Mouse (Mus musculus) effector memory CD4-positive, alpha-beta T cell, adult 5 months (primary cell): Measurements from ENCODE around the gene Gdpd3. TPM values are rescaled to one million over a fixed set of nuclear protein-coding genes. Genes with fewer than 3 reads are reported as not detected.

ENCODE experiments used
- polyA plus RNA-seq: library from polyadenylated mRNA; unstranded; fragments of 100-300 nt; shearing (Covaris generic); gene quantifications from one replicate; pipeline ENCODE4 v1.2.1, GENCODE M21; 2017

The Gdpd3 gene
- not detected for polyA plus RNA-seq

DNA sequence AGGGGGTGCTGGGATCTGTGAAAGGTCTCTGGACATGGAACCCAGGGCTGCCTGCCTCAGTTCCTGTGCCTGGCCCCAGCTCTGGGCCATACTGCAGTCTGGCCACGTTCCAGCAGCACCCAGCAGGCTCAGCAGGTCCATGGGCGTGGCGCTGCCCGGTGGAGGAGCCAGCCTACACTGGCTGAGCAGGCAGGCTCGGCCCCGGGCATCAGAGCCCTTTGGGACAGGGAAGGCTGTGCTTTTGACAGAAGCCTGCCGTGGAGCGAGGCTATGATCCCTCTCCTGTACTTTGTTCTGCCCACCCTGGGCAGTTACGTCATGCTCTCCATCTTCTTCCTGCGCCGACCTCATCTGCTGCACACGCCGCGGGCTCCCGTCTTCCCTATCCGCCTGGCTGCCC lies at the start of gene Gdpd3:
TSS of gene Gdpd3 (plus strand) at position 134 of the 400 bp plus-strand sequence.

DNA sequence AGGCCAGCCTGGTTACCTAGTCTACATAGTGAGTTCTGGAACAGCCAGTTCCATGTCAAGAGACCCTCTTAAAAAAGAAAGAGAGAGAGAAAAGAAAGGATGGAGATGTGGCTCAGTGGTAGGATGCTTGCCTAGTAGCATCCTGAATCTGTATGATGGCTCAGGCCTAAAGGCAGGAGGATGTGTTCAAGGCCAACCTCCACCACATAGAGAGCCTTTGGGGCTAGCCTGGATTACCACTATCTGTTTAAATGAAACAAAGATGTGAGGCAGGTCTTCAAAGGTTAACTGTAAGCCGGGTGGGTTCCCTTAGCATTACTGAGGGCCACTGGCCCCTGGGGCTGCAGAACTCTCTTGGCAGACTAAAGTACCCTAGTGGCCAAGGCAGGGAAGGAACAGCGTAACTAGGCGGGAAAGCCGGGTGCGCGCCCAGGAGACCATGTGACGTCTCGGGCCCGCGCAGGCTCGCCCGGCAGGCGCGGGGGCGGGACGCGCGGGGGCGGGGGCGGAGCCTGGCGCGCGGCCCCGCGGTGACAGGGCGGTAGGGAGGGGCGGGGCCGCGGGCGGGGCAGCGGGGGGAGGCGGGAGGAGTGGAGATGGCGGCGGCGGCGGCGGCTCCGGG lies 7.0 kb upstream of the Gdpd3 start, which contains the start of gene Mapk3:
TSS of gene Mapk3 (plus strand) at position 552 of the 622 bp plus-strand sequence.

DNA sequence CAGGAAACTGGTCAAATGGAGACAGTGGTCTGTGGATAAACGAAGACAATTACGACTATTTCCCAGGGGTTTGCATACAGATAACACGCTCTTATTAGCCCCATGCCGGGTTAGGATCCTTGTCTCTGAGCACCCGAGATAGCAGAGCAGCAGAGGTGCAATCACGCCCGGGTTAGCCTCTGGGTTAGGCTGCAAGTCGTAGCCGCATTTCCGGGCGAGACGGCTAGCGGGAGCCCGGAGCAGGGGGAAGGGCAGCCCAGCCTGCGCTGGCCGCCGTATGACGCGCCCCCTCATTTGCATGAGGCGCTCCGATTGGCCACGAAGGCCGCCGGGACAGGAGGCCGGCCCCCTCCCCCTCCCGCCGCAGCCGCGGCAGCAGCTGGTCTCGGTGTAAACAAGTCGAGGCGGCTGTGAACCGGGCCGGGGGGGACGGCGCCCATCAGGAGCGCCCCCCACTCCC lies 10.5 kb downstream of the Gdpd3 start, which contains the start of gene Ypel3:
TSS of gene Ypel3 (plus strand) at position 358 of the 460 bp plus-strand sequence.

DNA sequence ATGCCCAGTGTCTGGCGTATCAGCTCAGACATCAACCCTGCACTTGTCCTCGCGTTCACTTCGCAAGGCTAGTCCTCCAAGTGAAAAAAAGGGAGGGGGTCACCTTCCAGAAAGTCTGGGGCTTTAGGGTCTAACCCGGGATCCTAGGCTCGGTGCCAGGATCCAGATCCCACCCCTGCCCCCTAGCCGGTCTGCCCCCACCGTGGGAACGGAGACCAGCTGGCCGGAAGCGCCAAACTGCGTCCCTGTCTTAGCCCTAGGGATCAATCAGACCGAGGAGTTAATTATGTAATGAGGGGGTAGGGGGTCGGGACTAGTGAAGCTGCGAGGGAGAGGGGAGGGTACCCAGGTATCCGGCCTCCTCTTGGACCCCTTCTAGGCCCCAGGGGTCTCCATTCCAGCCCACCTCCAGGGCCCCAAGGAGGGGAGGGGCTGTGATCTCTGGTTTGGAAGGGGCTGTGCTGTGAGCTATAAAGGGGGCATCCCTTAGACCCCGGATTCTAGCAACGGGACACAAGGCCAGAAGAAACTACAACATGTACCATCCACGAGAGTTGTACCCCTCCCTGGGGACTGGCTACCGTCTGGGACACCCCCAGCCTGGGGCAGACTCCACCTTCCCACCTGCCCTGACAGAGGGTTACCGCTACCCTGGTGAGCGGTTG lies 15.0 kb downstream of the Gdpd3 start, which contains the start of gene Tbx6:
TSS of gene Tbx6 (plus strand) at position 513 of the 665 bp plus-strand sequence.

DNA sequence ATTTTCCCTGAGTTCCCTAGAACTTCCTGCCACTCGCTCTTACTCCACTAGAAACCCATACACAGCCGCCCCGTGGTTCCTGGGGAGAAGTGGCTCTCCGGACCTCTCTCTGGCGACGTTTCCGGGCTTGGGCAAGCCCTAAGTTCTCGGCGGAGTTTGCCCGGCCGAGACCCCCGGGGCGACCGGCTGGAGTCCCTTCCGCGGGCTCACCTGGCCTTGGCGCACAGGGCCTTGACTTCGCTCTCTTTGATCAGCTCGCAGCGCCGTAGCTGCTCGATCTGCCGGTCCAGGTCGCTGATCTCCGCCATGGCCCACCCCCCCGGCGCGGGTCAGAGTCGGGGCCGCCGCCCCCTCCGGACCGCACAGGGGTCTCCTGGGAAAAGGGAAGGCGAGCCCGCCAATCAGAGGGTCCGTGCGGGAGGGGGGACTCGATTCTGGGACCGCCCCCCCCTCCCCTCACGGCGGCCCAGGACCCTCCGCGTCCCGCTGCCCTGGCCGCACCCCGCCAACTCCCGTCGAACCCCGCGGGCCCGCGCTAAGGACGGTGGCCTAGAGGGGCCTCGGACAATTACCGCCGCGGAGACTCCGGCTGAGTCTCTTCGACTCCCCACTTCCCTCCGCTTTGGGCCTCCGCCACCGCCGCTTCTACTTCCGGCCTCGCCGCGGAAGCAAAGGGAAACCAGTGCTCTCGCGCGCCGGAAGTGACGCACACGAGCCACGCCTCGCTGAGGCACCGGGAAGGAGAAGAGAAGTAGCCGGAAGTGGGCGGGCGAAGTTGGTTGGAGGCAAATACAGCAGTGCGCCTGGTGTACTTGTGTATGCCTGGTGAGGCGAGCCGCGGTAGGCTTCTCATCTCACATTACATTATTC lies 26.0 kb downstream of the Gdpd3 start, which contains the start of gene Ppp4c:
TSS of gene Ppp4c (minus strand) at position 646 of the 870 bp plus-strand sequence.

DNA sequence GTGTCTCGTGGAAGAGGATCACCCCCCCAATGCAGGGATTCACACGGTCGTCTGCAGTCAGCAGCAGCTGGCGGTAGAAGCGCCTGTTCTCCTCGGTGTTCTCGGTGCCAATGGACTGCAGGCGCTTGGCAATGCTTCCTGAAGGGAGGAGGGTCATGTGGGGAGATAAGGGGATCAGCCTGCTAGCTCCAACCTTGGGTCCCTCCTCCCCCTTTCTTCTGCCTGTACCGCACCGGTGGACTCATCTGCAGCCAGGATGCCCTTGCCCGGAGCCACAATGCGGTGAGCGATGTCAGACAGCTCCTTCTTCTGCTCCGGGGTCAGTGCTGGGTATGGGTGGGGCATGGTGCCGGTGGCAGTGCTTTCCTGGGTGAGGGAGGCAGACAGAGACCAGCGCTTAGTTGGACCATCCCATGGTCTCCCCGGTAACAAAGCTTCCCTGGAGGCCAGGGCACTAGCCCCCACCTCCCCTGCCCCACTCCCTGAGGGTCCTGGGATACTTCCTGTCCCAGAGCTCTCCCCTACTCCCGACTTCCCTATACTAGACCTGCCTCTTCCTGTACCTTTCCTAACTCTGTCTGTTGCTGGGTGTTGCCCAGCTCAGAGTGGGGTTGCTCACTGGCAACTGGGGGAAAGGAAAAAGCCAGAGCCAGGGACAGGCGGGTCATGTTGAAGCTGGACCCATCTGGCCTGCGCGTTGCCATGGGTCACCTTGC lies 31.4 kb downstream of the Gdpd3 start, which contains the start of gene Fam57b:
TSS of gene Fam57b (plus strand) at position 258 of the 716 bp plus-strand sequence.

Other genes with a start within 250 kb of the Gdpd3 start
- gene Eif3c, start 199.9 kb upstream of the Gdpd3 start, polyA plus RNA-seq = 142 TPM
- gene Apobr, start 181.4 kb upstream of the Gdpd3 start, polyA plus RNA-seq = 3.4 TPM
- gene Cln3, start 180.5 kb upstream of the Gdpd3 start, polyA plus RNA-seq = 83.6 TPM
- not detected for gene Il27, start 171.4 kb upstream of the Gdpd3 start, polyA plus RNA-seq
- not detected for gene Nupr1, start 135.5 kb upstream of the Gdpd3 start, polyA plus RNA-seq
- gene Sgf29, start 117.0 kb upstream of the Gdpd3 start, polyA plus RNA-seq = 62.4 TPM
- not detected for gene Sult1a1, start 89.9 kb upstream of the Gdpd3 start, polyA plus RNA-seq
- 70.2 TPM for gene Bola2, start 70.9 kb upstream of the Gdpd3 start, polyA plus RNA-seq
- gene Slx1b, start 70.5 kb upstream of the Gdpd3 start, polyA plus RNA-seq = 2.2 TPM
- 1,641 TPM for gene Coro1a, start 58.5 kb upstream of the Gdpd3 start, polyA plus RNA-seq
- 20.2 TPM for gene Mapk3, start 6.7 kb upstream of the Gdpd3 start, polyA plus RNA-seq
- 370 TPM for gene Ypel3, start 10.6 kb downstream of the Gdpd3 start, polyA plus RNA-seq
- gene Tbx6, start 15.1 kb downstream of the Gdpd3 start, polyA plus RNA-seq = 2.2 TPM
- gene Ppp4c, start 26.2 kb downstream of the Gdpd3 start, polyA plus RNA-seq = 384 TPM
- not detected for gene Fam57b, start 31.3 kb downstream of the Gdpd3 start, polyA plus RNA-seq
- gene 4930451I11Rik, start 65.3 kb downstream of the Gdpd3 start, polyA plus RNA-seq = not detected
- gene Doc2a, start 81.1 kb downstream of the Gdpd3 start, polyA plus RNA-seq = not detected
- 8.3 TPM for gene Hirip3, start 95.6 kb downstream of the Gdpd3 start, polyA plus RNA-seq
- 51.8 TPM for gene Ino80e, start 96.0 kb downstream of the Gdpd3 start, polyA plus RNA-seq
- 35.6 TPM for gene Taok2, start 118.4 kb downstream of the Gdpd3 start, polyA plus RNA-seq
- 28.4 TPM for gene Tmem219, start 156.6 kb downstream of the Gdpd3 start, polyA plus RNA-seq
- gene Kctd13, start 162.5 kb downstream of the Gdpd3 start, polyA plus RNA-seq = 41.2 TPM
- not detected for gene Asphd1, start 183.2 kb downstream of the Gdpd3 start, polyA plus RNA-seq
- 0.82 TPM for gene Sez6l2, start 184.2 kb downstream of the Gdpd3 start, polyA plus RNA-seq
- 115 TPM for gene Cdipt, start 209.6 kb downstream of the Gdpd3 start, polyA plus RNA-seq
- gene Cdiptos, start 209.8 kb downstream of the Gdpd3 start, polyA plus RNA-seq = 0.45 TPM
- 61.2 TPM for gene Mvp, start 248.3 kb downstream of the Gdpd3 start, polyA plus RNA-seq